In genomic region chr6:120604020-120604958, GRCm38 (mm10) we compare ENCODE assay signal across 8 mouse cellular contexts.
DNase-seq lines count a peak whose midpoint lies in the region; ATAC-seq and TF ChIP-seq lines count a peak whose summit lies in the region.

No protein-coding gene starts in this region.

- no peak overlapping the region for H3K9ac ChIP-seq in forebrain, embryonic 15.5 days (replicated peaks)
- no peak overlapping the region for H3K9ac ChIP-seq in midbrain, embryonic 12.5 days (replicated peaks)

- DNase-seq in kidney, adult 2 months = peak; percentile 56
- DNase-seq in kidney, postnatal 4 days = no peak
- DNase-seq in embryo, embryonic 11 days = no peak
- no peak for DNase-seq in urinary bladder, postnatal 4 days (ENCODE audit: low spot score in 2 of 2)

- WGBS in kidney, adult 2 months = 55% methylated on average over 6 of the region's 6 CpGs
- 41% methylated on average over 6 of the region's 6 CpGs for WGBS in bone marrow, adult 2 months
- 25% methylated on average over 6 of the region's 6 CpGs for WGBS in forebrain, embryonic 15.5 days
- 46% methylated on average over 6 of the region's 6 CpGs for WGBS in midbrain, embryonic 12.5 days

- no peaks in the 10 kb centered on the region for H3K27me3 ChIP-seq in kidney, adult 2 months (replicated peaks; ENCODE audit: control insufficient read depth, insufficient read depth, low read length)
- H3K27me3 ChIP-seq in forebrain, embryonic 15.5 days = 0 out of 2 replicates have a peak, but pooled peaks cover 3% of the 10 kb centered on the region
- H3K27me3 ChIP-seq in midbrain, embryonic 12.5 days = no peaks in the 10 kb centered on the region

- TF ChIP-seq CTCF in kidney, adult 2 months (conservative IDR thresholded peaks at IDR 0.05; ENCODE audit: insufficient read depth, insufficient read length, low read depth, low read length) = no peak
- TF ChIP-seq CTCF in bone marrow, adult 2 months (IDR thresholded peaks at IDR 0.05; ENCODE audit: control insufficient read depth, insufficient read depth, low read length) = no peak

- H3K4me3 ChIP-seq in kidney, adult 2 months (ENCODE audit: insufficient read depth, low read depth, low read length) = no peak overlapping the region
- no peak overlapping the region for H3K4me3 ChIP-seq in bone marrow, adult 2 months (replicated peaks; ENCODE audit: control insufficient read depth, low read depth, low read length)
- H3K4me3 ChIP-seq in forebrain, embryonic 15.5 days = no peak overlapping the region
- H3K4me3 ChIP-seq in midbrain, embryonic 12.5 days = no peak overlapping the region

- no peaks in the 10 kb centered on the region for H3K4me1 ChIP-seq in kidney, adult 2 months (ENCODE audit: control insufficient read depth, insufficient read depth, low read length)
- no peaks in the 10 kb centered on the region; the same call in 1 of the 2 replicates for H3K4me1 ChIP-seq in bone marrow, adult 2 months (ENCODE audit: control insufficient read depth, insufficient read depth, low read length)
- peaks cover 8% of the 10 kb centered on the region for H3K4me1 ChIP-seq in forebrain, embryonic 15.5 days
- H3K4me1 ChIP-seq in midbrain, embryonic 12.5 days = 0 out of 2 replicates have a peak, but pooled peaks cover 9% of the 10 kb centered on the region

- TF ChIP-seq POLR2A in kidney, adult 2 months (IDR thresholded peaks at IDR 0.05; ENCODE audit: low read depth, low read length) = no peak
- no peak for TF ChIP-seq POLR2A in bone marrow, adult 2 months (IDR thresholded peaks at IDR 0.05; ENCODE audit: borderline replicate concordance, control insufficient read depth, low read depth, low read length)

- peak; percentile 73 for ATAC-seq in forebrain, embryonic 15.5 days (replicated peaks)
- 0 out of 2 replicates have a peak, but pooled peaks have one; percentile 41 for ATAC-seq in midbrain, embryonic 12.5 days (ENCODE audit: low FRiP score, low read depth)
- no peak for ATAC-seq in CD4-positive, CD25-positive, alpha-beta regulatory T cell, adult 4 months

- no peak overlapping the region for H3K27ac ChIP-seq in kidney, adult 2 months (ENCODE audit: insufficient read depth, low read depth, low read length)
- H3K27ac ChIP-seq in bone marrow, adult 2 months (ENCODE audit: control insufficient read depth, insufficient read depth, low read depth, low read length, poor library complexity) = peak overlapping the region; percentile 92
- H3K27ac ChIP-seq in forebrain, embryonic 15.5 days (replicated peaks) = peak overlapping the region; percentile 41; the same call in 1 of the 2 replicates
- H3K27ac ChIP-seq in midbrain, embryonic 12.5 days (replicated peaks) = peak overlapping the region; percentile 39; the same call in 1 of the 2 replicates

- no peak overlapping the region for H3K4me2 ChIP-seq in forebrain, embryonic 15.5 days (replicated peaks)
- no peak overlapping the region for H3K4me2 ChIP-seq in midbrain, embryonic 12.5 days (replicated peaks)

- H3K36me3 ChIP-seq in kidney, adult 2 months (ENCODE audit: control insufficient read depth, insufficient read depth, low read length) = no peaks in the 10 kb centered on the region
- H3K36me3 ChIP-seq in forebrain, embryonic 15.5 days = no peaks in the 10 kb centered on the region
- H3K36me3 ChIP-seq in midbrain, embryonic 12.5 days = no peaks in the 10 kb centered on the region

- no peaks in the 10 kb centered on the region for H3K9me3 ChIP-seq in forebrain, embryonic 15.5 days
- H3K9me3 ChIP-seq in midbrain, embryonic 12.5 days = no peaks in the 10 kb centered on the region
